Mouse (Mus musculus) mouse trophoblast stem cell (cell line): ENCODE measurements around the gene Iqce.

Source experiments
- in situ Hi-C, 2 experiments: fragments of 300-500 bp; cut with MseI, MboI; formaldehyde crosslinking; loops; 2 replicates in 1 of 2; 3 replicates in 1 of 2; pipeline ENCODE4 v1.15.1; 2025

Iqce gene

GRCm38 (mm10) chr5:140639871-140640270, 62.3 kb downstream of the Iqce start:
- in situ Hi-C loops: loop anchor here in 1 of 2 experiments (5.0 kb wide), 1 partner anchor 37 kb away; no protein-coding TSS in a partner anchor

DNA sequence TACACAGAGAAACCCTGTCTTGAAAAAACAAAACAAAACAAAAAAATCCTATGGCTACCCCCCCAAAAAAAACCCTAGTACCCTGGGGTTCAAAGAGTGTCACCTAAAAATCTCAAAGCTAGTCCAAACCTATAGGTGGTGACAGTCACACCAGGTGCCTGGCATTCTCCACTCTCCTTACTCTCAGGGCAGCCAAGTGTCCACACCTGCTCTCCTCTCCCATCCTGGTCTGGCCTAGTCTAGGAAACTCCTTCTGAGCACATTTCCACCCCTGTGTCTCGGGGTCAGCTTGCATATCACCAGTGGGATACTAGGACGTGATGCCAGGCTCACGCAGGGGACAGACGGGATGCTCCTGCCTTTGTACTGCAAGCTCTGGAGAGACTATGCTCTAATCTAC, 62.9 kb downstream of the Iqce start:
- in situ Hi-C loops: no loop called here

DNA sequence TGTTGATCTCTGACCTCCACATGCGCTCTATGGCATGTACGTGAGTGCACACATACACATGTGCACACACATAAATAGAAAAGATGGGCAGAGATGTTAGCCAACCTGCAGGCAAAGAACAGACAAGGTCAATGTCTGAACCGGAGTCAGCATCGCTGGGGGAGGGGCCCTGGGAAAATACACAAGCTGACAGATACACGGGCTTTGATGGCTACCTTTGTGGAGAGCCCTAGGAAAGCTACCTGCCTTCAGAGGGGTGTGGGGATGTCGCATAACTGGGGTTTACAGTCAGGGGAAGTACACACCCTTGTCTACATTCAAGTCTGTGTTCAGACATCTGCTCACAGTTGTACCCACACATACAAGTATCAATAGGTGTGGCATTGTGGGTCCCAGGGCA, 63.7 kb downstream of the Iqce start:
- in situ Hi-C loops: no loop called here

GRCm38 (mm10) chr5:140637989-140638388, 64.2 kb downstream of the Iqce start:
- in situ Hi-C loops: no loop called here

DNA sequence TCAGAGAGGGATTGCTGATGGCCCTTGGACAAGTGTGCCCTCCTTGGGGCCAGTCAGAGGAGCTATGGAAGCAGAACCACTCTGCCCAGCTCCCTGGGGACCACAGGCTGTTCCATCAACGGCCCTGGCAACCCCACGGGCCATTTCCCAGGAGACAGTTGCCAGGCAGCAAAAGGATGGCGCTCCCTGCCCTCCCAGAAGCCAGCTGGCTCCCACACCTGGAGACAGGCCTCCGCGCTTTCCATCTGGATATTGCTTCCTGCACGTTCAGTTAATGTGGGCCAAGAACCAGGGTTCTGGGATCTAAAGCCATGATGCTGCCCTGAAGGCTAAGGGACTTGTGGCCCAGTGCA, 65.1 kb downstream of the Iqce start:
- in situ Hi-C loops: no loop called here

DNA sequence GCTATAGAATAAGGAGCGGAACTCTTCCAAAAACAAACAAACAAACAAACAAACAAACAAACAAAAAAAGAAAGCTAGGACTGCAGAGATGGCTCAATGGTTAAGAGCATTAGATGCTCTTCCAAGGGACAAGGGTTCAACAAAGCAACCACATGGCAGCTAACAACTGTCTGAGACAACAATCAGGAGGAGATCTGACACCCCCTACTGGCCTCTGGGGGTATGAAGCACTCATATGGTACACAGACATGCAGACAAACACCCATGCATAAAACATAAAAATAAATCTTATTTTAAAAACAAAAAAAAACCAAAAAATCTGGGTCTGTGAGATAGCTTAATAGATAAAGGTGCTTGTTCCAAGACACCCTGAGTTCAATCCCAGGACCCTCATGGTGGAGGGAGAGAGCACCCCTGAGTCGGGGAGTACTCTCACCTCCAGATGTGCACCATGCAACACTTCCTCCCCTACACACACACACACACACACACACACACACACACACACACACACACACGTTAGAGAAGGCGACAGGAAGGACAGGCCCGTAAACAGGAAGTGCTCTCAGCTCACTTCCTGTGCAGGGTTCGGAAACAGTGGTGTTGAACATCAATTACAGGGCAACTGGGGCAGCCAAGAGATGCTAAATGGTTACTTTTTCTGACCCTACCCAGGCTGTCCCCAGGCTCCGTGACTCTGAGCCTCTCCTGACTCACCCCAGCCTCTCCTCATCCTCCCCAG, 65.7 kb downstream of the Iqce start:
- in situ Hi-C loops: no loop called here

DNA sequence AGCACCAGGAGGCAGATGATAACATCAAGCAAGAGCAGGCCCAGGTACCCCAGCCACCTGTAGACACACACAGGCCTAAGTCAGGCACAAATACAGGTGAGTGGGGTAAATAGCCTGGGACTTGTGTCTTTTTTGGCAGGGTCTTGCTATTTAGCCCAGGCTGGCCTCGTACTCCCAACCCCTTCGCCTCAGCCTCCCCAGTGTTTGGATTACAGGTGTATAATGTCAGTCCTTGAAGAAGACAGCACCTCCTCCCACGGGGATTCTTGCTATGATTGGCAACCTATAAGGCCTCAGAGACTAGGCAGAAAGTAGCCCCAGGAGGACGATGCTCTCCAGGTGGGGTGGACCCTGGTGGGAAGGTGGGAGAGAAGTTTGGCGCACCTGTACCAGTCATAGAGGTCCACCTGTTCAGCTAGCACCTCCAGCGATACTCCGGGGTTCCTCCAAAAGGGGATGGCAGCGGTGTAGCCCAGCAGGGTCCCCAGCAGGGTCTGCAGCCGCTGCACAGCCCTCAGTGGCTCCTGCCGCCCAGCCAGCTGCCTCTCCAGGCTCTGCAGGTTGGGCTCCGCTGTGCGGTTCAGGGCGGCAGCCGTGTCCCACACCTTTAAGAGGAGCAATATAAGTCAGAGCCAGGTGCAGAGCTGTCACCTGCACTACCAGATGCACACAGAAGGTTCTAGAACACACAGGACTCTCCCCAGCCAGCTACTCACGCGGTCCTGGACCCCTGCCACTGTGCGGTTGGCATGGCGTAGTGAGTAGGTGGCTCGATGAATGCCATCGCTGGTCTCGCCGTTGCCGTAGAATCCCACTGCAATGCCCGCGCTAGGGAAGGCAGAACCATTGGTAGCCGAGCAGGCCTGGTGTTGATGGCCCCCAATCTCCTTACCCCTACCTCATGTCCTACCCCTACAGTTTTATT, 67.1 kb downstream of the Iqce start:
- in situ Hi-C loops: no loop called here

DNA sequence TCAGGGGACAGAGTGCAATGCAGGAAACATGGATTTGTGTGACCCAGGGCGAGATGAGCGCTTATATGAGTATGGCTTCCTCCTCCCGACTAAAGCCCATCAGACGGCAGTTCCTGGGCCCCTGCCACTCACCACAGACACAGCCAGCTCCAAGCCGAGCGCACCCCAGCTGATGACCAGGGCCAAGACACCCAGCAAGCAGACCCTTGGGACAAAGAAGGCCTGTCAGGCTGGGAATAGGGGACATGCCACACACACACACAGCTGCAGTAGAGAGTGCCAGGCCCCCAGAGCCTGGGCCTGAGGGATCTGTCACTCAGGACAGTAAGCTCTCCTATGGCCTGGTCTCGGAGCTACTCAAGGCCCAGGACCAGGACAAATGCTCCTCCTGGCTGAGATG, 68.7 kb downstream of the Iqce start:
- in situ Hi-C loops: no loop called here

DNA sequence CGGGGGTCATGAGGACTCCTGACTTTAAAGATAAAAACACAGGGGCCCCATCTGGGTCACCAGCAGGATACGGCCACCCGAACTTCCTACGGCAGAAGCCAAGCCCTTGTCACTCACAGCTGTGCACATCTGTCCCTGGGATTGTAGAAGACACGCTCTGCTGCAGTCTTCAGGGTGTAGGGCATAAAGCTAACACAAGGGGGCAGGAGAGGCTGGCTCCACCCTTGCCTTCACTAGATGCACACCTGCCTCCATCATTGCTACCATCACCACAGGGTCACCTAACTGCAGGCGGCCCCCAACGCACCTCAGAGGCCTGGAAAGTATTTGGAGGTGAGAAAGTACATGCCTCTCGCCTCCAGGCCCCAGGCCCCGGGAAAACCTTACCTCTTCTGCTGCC, 73.2 kb downstream of the Iqce start:
- in situ Hi-C loops: no loop called here

GRCm38 (mm10) chr5:140627580-140627979, 74.6 kb downstream of the Iqce start:
- in situ Hi-C loops: no loop called here

DNA sequence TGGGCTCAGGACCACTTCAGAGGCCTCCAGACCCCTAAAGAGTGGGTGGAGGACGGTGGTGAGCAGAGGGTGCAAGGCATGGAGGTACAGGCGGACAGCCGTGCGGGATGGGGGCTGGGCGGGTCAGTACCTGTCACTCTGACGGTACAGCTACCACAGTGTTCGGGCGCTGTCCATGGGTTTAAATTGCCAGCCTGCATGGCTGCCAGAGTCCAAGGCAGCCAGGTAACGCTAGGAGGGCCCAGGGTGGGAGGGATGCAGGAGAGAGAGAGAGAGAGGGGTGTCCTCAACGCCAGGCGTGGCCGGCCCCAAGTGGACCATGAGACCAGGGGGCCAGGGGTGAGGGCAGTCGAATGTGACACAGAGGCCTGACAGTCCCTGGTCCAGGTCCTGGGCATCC, 77.2 kb downstream of the Iqce start:
- in situ Hi-C loops: no loop called here

GRCm38 (mm10) chr5:140624238-140624637, 77.9 kb downstream of the Iqce start:
- in situ Hi-C loops: no loop called here

DNA sequence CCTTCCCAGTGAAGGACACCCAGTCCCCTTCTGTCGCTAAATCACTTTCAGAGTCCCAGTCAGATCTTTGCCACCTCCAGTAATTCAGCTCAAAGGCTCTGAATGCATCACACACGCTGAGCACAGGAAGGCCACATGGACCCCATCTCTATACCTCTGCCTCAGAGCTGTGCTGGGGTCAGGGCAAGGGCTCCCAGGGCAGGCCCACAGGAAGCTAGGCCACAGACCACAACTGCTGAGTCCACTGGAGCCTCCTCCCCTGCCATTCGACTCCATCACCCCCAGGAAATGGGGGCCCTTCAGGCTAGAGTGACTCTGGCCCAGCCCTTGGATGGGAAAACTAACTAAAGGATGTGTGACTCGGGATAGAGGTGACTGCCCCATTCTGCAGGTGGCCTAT, 78.4 kb downstream of the Iqce start:
- in situ Hi-C loops: no loop called here

DNA sequence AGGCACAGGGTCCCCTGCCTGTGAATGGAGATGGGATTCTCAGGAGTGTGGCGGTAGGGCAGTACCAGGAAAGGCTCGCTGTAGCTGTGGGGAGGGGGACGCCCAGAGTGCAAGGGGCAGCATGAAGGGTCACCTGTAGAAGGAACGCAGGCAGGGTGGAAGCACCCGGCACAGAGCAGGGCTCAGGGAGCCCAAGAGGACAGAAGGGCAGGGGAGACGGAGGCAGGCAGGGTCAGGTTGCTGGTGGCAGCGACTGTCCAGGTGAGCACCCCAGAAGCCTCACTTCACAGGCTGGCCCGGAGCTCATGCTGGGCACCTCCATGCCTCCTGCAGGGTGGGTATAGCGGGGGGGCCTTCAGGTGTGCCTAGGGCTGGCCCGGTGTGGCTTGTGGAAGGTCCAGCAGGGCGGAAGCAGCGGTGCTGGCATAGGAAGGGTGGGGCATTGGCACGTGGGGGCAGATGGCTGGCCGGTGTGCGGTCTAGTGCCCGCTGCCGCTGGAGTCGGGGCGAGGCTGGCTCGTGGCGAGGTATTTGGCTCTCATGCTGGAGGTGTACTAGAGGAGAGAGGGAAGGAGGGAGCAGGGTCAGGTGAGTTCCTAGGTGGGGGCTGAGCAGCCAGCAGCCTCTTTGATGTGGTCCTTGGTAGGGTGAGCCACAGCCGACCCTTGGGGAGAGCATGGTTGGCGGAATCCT, 79.1 kb downstream of the Iqce start:
- in situ Hi-C loops: no loop called here

GRCm38 (mm10) chr5:140621517-140621916, 80.7 kb downstream of the Iqce start:
- in situ Hi-C loops: no loop called here

GRCm38 (mm10) chr5:140621092-140621491, 81.1 kb downstream of the Iqce start:
- in situ Hi-C loops: no loop called here

DNA sequence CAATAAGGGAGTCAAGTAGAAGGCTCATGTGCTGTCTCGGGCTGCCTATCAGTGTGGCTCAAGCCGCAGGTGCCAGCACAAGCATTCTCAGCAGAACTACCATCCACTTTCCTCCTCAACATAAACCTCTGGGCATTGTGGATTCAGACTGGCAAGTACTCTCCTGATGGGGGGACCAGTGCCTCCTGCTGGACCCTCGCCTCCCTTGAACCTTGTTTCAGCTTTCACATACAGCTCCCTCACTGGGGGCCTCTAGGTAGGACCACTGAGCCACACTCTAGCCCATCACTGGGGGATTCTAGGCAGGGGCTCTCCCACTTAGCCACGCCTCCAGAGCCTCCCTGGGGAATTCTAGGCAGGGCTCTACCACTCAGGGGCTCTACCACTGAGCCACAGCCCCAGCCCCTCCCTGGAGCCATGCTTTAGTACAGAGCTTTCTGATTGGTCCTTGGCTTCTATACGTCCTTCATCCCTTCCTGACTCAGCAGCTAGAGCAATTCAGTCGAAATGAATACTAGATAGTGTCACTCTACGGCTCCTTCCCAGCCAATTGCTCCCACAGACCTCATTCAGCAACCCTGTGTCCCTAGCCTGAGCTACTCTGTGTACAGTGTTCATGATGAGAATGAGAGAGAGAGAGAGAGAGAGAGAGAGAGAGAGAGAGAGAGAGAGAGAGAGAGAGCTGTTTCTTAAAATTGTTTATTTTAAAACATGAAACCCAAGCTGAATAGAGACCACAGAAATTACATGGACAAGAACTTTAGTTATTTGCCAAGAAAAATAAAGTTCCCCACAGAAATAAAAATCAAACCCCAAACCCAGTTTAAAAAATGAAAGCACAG, 82.1 kb downstream of the Iqce start:
- in situ Hi-C loops: loop anchor here (5.0 to 10.0 kb wide), 4 partner anchors 43 to 145 kb away; no protein-coding TSS in a partner anchor

DNA sequence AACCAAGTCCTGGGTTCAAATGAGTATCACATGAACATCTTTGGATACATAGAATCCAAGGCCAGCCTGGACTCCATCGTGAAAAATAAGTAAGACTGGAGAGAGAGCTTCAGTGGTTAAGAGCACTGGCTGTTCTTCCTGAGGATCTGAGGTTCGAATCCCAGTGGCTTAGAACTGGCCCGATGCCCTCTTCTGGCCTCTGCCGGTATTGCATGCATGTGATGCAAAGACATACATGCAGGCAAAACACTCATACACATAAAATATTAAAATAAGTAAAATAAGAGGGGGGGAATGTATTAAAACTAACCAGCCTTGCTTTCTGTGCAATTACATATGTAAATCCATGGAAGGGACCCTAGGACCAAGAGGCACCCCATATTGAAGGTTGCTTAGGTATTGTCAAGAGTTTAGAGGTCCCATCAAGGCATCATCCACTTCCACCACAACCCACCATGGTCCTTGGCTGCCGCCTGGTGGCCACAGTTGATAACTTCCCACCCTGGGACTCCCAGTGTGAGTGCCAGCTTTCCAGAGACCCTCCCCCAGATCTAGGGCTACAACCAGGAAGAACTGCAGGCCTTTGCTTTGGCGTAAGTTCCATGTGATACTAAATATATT, 82.9 kb downstream of the Iqce start:
- in situ Hi-C loops: loop anchor here (5.0 to 10.0 kb wide), 4 partner anchors 42 to 144 kb away; no protein-coding TSS in a partner anchor

GRCm38 (mm10) chr5:140617714-140618113, 84.5 kb downstream of the Iqce start:
- in situ Hi-C loops: loop anchor here (5.0 to 10.0 kb wide), 4 partner anchors 40 to 143 kb away; no protein-coding TSS in a partner anchor

DNA sequence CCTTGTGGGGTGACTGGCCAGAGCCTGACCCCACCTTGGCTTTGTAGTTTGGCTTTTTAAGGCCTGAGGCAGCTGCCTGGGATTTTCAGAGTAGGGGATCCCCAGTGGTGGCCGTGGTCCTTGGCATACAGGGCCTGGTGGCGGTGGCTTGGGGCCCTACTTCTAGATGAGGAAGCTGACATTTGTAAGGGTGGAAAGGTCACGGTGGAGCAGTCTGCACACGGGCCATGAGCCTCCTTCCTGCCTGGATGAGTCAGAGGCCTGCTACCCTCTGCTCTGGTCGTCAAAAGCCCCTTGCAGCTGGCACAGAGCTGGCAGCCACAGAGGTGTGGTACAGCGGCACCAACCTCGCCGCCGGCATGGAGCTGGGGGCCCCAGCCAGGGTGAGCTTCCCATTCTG, 85.5 kb downstream of the Iqce start:
- in situ Hi-C loops: loop anchor here (5.0 to 10.0 kb wide), 4 partner anchors 39 to 142 kb away; no protein-coding TSS in a partner anchor
